Mouse (Mus musculus): ENCODE measurements around the gene Mcidas.

DNA sequence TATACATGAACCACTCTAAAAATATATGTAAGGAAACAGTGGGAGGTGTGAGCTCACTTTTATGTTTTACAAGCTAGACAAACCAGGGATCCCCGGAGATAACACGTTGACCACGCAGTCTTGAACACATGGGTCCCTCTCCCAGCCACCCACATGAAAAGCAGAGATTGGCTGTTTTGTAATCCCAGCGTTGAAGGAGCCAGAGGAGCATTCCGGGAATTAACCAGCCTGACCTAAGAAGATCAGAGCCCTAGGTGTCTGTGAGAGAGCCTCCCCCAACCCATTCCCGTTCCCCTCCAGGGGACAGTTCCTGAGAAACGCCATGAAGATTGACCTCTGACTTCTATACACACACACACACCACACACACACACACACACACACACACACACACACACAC is 37.7 kb downstream of the Mcidas start:
- TF ChIP-seq CTCF (conservative IDR thresholded peaks at IDR 0.05 in 1 of 2, IDR thresholded peaks at IDR 0.05 in 1 of 2; ENCODE audit: low read depth in 2 of 2, low read length in 2 of 2) (no peak), TBP (conservative IDR thresholded peaks at IDR 0.05; ENCODE audit: low read depth, low read length) (no peak), ZC3H11A (IDR thresholded peaks at IDR 0.05; ENCODE audit: low read depth, low read length) (no peak), POLR2A (IDR thresholded peaks at IDR 0.05; ENCODE audit: low read depth, low read length) (no peak), ZKSCAN1 (IDR thresholded peaks at IDR 0.05; ENCODE audit: borderline replicate concordance, low read depth, low read length) (no peak), RCOR1 (conservative IDR thresholded peaks at IDR 0.05; ENCODE audit: low read depth, low read length) (no peak), USF1 (IDR thresholded peaks at IDR 0.05; ENCODE audit: low read depth, low read length) (no peak), USF2 (conservative IDR thresholded peaks at IDR 0.05; ENCODE audit: low read depth, low read length) (no peak), JUND (conservative IDR thresholded peaks at IDR 0.05; ENCODE audit: low read depth, low read length) (no peak)

All from CH12.LX (cell line).